Mouse (Mus musculus) fibroblast of lung, adult 2 months (primary cell): ENCODE data around the gene Entpd7.

Source experiments
- DNase-seq: peaks from one replicate; pipeline ENCODE4 v3.0.0-alpha.2; 2011; ENCODE audit warnings: low read depth

Gene Entpd7

DNA sequence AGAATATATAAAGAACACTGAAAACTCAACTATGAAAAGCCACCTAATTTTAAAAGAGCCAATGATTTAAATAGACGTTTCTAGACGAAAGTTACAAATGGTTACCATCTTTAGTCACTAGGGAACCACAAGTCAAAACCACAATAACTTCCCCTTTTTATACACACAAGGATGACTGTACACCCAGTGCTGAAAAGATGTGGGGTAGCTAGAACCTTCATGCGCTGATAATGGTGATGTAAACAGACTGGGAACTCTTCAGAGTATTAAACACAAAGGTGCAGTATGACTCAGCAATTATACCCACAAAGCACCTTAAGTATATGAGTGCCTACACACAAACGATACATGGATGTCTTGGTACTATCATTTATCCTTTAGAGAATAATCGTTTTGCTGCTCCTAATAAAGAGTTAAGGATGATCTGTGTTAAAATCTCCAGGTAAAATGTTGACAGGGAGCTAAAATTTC lies 82.1 kb downstream of the Entpd7 start:
- no peak for DNase-seq

DNA sequence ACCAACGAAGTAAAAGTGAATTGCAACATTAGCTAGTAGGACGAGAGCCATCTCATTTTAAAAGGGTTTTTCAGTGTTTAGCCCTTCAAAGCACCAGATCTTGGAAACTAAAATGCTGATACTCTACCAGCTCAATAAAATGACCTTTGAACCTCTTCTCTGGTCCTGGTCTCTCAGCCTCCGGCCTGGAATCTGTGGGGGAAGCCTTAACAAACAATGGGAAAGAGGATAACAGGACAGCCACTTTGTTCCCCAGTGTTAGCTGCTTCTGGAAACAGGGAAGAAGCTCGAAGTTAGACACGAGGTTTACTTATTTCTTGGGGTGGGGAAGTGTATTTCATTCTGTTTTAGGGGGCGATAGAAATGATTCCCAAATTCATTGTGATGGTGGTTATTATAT lies 82.8 kb downstream of the Entpd7 start:
- DNase-seq, result no peak

DNA sequence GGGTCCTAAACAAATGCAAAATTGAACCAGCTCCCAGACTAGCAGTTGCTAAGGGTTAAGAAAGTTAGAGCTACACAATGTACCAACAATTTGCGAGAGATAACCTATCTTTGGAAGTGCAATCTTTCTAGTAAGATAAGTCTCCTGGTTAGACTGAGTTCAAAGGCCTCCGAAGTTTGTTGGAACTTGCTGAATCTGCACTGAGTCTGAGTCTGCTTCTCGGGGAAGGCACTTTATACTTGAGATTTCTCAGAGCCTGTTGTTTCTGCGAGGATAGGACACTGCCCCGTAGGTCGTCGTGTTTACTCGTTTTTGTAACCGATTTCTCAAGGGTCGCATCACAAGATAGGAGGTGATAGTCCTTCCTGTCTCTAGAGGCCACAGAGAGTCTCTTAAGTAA lies 86.0 kb downstream of the Entpd7 start:
- no peak for DNase-seq

DNA sequence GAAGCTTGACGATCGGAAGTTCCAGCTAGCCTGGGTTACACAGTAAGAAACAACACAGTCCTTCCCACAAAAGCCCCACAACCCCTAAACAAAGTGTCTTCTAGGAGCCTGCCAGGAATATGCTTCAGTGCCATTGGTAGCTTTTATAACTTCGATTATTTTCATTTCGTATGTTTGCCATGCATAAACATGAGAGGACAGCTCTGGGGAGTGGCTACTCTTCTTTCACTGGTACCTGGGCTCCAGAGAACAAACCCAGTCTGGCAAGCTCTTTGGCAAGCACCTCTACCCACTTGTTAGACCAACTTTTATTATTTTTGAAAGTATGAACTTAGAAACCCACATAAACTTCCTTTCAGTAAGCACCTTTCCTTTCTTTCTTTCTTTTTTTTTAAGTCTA lies 87.1 kb downstream of the Entpd7 start:
- no peak for DNase-seq

DNA sequence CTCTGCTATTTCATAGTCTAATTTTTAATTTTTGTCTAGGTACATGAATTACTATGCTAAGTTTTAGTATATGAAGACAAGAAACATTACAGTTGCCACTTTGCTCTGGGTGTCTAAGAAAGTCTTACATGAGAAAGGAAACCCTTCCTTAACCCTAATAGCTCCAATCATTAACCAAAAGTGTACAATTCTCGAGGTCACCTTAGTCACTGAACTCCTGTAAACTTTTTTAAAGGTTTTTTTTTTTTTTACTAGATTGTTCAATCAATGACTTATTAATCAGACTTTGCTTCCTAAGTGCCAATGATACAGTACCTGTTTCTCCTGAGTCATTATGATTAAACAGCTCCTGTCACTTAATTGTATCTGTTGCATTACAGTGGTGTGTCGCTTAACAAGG lies 87.8 kb downstream of the Entpd7 start:
- DNase-seq, result no peak

DNA sequence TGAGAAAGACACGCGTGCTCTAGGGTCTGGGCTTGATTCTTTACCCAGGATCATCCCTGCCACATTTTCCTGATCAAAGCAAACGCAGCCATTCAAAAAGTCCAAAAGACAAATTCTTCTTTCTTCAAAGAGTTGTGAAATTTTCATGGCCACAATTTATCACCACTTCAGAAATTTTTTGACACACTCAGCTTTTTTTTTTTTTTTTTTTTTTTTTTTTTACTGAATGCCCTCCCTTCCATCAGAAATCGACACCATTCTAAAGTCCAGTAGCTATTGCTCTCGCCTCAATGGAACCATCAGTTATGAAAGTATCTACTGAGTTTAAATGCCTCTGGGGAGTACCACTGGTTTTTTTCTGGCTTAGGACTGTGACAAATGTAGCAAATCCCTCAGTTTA lies 90.9 kb downstream of the Entpd7 start:
- no peak for DNase-seq

DNA sequence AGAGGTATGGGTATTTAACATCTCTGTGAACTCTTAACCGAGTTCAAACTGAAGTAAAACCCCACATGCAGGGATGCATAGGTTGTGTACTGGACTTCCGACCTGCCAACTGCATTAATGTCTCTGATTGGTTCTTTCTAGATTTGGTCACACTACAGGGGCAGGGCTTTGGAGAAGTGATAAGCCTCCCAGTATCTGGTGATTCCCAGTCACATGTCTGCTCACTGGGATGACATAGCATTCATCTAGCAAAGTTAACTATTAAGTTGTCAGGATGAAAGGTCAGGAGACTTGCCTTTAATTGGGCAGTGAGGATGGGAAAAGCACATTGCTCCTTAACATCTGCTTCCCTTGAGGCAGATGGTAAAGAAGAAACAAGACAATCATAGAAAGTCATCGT lies 92.5 kb downstream of the Entpd7 start, which contains the start of gene Abcc2:
Abcc2 (plus strand) TSS at position 213 of the 400 bp plus-strand sequence.
- no peak for DNase-seq
